Mouse (Mus musculus) megakaryocyte, embryonic 14.5 days (primary cell): ENCODE results near the gene Shb.

Experiments used
- FLI1 ChIP-seq: IDR thresholded peaks from 2 replicates; pipeline ENCODE4 v1.6.1; 2012; ENCODE audit warnings: low read length, inconsistent platforms, mixed read lengths
- GATA1 ChIP-seq: IDR thresholded peaks from 3 replicates; pipeline ENCODE4 v1.6.1; 2012; ENCODE audit warnings: mixed read lengths, low read length, inconsistent platforms, borderline replicate concordance

GRCm38 (mm10) chr4:45552571-45552970 is 20.3 kb upstream of the Shb start:
- TF ChIP-seq GATA1: no peak
- no peak for TF ChIP-seq FLI1
